Mouse (Mus musculus) embryonic fibroblast, embryonic 13.5 days (primary cell): ENCODE measurements around the gene Map3k13.

Experiments used
- CTCF ChIP-seq: IDR thresholded peaks from 2 replicates; pipeline ENCODE4 v1.5.1; 2011; ENCODE audit warnings: mild to moderate bottlenecking, control low read depth, low read length, moderate library complexity, borderline replicate concordance; ENCODE audit not compliant: insufficient read depth
- POLR2A ChIP-seq: IDR thresholded peaks from 2 replicates; pipeline ENCODE4 v1.6.1; 2011; ENCODE audit warnings: low read depth, mild to moderate bottlenecking, control low read depth, low read length, moderate library complexity

- no peak for TF ChIP-seq CTCF
- no peak for TF ChIP-seq POLR2A
These were observed 3.7 kb upstream of the Map3k13 start for GRCm38 (mm10) chr16:21790469-21790868.
